8 mouse cellular contexts compared by ENCODE assay signal in genomic region chr19:30096186-30096585, GRCm38 (mm10).
A peak's percentile ranks its signal among the peaks of the same experiment; 100 is the strongest.
DNase-seq lines count a peak whose midpoint lies in the region; ATAC-seq and TF ChIP-seq lines count a peak whose summit lies in the region.
"Had no signal": no experiment of that assay in that cellular context is flagged by ENCODE, and none has a peak within 500 bp of the region (broad histone marks: within the 10 kb centered on the region; RNA-seq: fewer than 3 reads in every experiment).

No protein-coding gene starts in this region.

- no peak overlapping the region for H3K4me3 ChIP-seq in C2C12 (ENCODE audit: insufficient read depth, poor library complexity, severe bottlenecking)
- no peak overlapping the region for H3K4me3 ChIP-seq in limb, embryonic 14.5 days (replicated peaks; ENCODE audit: low read length)
- H3K4me3 ChIP-seq in cerebellum, adult 2 months (replicated peaks; ENCODE audit: insufficient read depth, low read depth, low read length), result no peak overlapping the region
- no peak overlapping the region for H3K4me3 ChIP-seq in heart, embryonic 11.5 days (ENCODE audit: low read depth, low read length)

- no peak overlapping the region for H3K27ac ChIP-seq in limb, embryonic 14.5 days (replicated peaks; ENCODE audit: low read depth, low read length)
- H3K27ac ChIP-seq in cerebellum, adult 2 months (ENCODE audit: insufficient read depth, low read length), result no peak overlapping the region
- no peak overlapping the region for H3K27ac ChIP-seq in heart, embryonic 11.5 days (ENCODE audit: low read depth, low read length)

- H3K36me3 ChIP-seq in C2C12 (ENCODE audit: control insufficient read depth, insufficient read depth), result peaks cover 77% of the 10 kb centered on the region
- peaks cover 56% of the 10 kb centered on the region for H3K36me3 ChIP-seq in limb, embryonic 14.5 days (ENCODE audit: control insufficient read depth, insufficient read depth, low read length)
- peaks cover 40% of the 10 kb centered on the region for H3K36me3 ChIP-seq in heart, embryonic 11.5 days (ENCODE audit: control insufficient read depth, insufficient read depth, low read length)

- TF ChIP-seq POLR2A in limb, embryonic 14.5 days (IDR thresholded peaks at IDR 0.05; ENCODE audit: borderline replicate concordance, extremely low read depth, insufficient read depth, insufficient read length), result no peak
- no peak for TF ChIP-seq POLR2A in cerebellum, adult 2 months (IDR thresholded peaks at IDR 0.05; ENCODE audit: borderline replicate concordance, insufficient read depth, low read length)

- H3K9me3 ChIP-seq in limb, embryonic 14.5 days (ENCODE audit: control insufficient read depth, low read length), result peaks cover 6% of the 10 kb centered on the region; the same call in 1 of the 2 replicates
- no peaks in the 10 kb centered on the region; the same call in 1 of the 2 replicates for H3K9me3 ChIP-seq in heart, embryonic 11.5 days (replicated peaks; ENCODE audit: control insufficient read depth, low read length)

- TF ChIP-seq CTCF in C2C12 (IDR thresholded peaks at IDR 0.05; ENCODE audit: control insufficient read depth, insufficient read depth, insufficient read length), result no peak
- no peak for TF ChIP-seq CTCF in cerebellum, adult 2 months (IDR thresholded peaks at IDR 0.05; ENCODE audit: borderline replicate concordance, insufficient read depth, low read depth, low read length)

- H3K9ac ChIP-seq in limb, embryonic 14.5 days (ENCODE audit: low read depth, low read length, severe bottlenecking), result no peak overlapping the region
- no peak overlapping the region for H3K9ac ChIP-seq in heart, embryonic 11.5 days (ENCODE audit: low read depth, low read length)

- H3K79me2 ChIP-seq in C2C12 (ENCODE audit: control insufficient read depth, insufficient read depth), result no peaks in the 10 kb centered on the region

- no peak overlapping the region for H3ac ChIP-seq in C2C12 (ENCODE audit: control insufficient read depth, insufficient read length, low read depth)

- peak; percentile 62; the same call in 1 of the 2 replicates for ATAC-seq in limb, embryonic 14.5 days (ENCODE audit: low FRiP score, low read depth)
- ATAC-seq in heart, embryonic 11.5 days (replicated peaks; ENCODE audit: insufficient number of reproducible peaks, low FRiP score, low TSS enrichment), result no peak

- 12% methylated on average over 3 of the region's 3 CpGs for WGBS in limb, embryonic 14.5 days
- WGBS in cerebellum, adult 2 months, result 52% methylated on average over 3 of the region's 3 CpGs
- 76% methylated on average over 3 of the region's 3 CpGs for WGBS in heart, embryonic 11.5 days (ENCODE audit: insufficient replicate concordance)

- DNase-seq in ES-CJ7 (ENCODE audit: low read depth, low spot score), result peak; percentile 31
- DNase-seq in fibroblast of lung, adult 2 months (ENCODE audit: low read depth), result peak; percentile 77
- no peak for DNase-seq in limb, embryonic 14.5 days (ENCODE audit: low spot score)
- DNase-seq in cerebellum, adult 2 months, result no peak
- DNase-seq in urinary bladder, postnatal 10 days (ENCODE audit: low spot score), result no peak
- DNase-seq: layer of hippocampus, adult 9-11 months had no signal

- no peaks in the 10 kb centered on the region for H3K4me1 ChIP-seq in limb, embryonic 14.5 days (ENCODE audit: control insufficient read depth, insufficient read depth, low read length)
- no peaks in the 10 kb centered on the region for H3K4me1 ChIP-seq in cerebellum, adult 2 months (ENCODE audit: control insufficient read depth, insufficient read depth, low read length)
- no peaks in the 10 kb centered on the region for H3K4me1 ChIP-seq in heart, embryonic 11.5 days (ENCODE audit: control insufficient read depth, insufficient read depth, low read length)

- H3K79me3 ChIP-seq in C2C12 (ENCODE audit: low read depth), result no peaks in the 10 kb centered on the region

- H3K27me3 ChIP-seq in C2C12 (ENCODE audit: control insufficient read depth, insufficient read depth, insufficient read length), result no peaks in the 10 kb centered on the region
- H3K27me3 ChIP-seq in limb, embryonic 14.5 days (ENCODE audit: control insufficient read depth, insufficient read depth, low read length), result no peaks in the 10 kb centered on the region
- no peaks in the 10 kb centered on the region for H3K27me3 ChIP-seq in cerebellum, adult 2 months (ENCODE audit: control insufficient read depth, insufficient read depth, low read length)
- no peaks in the 10 kb centered on the region for H3K27me3 ChIP-seq in heart, embryonic 11.5 days (ENCODE audit: control insufficient read depth, insufficient read depth, low read length)

- H3K4me2 ChIP-seq in limb, embryonic 14.5 days (replicated peaks; ENCODE audit: low read depth, low read length, severe bottlenecking), result no peak overlapping the region
- H3K4me2 ChIP-seq in heart, embryonic 11.5 days, result no peak overlapping the region

TF ChIP-seq in C2C12, 6 proteins besides CTCF, POLR2A, EP300 and RAD21:
- TF ChIP-seq USF1 (IDR thresholded peaks at IDR 0.05; ENCODE audit: low read depth) (peak; percentile 61), MAX (IDR thresholded peaks at IDR 0.05) (no peak)
TF ChIP-seq in C2C12: peak in this region for 1.

Comparison
In these comparisons a context has a peak if more than half of its experiments do, and no peak if none do; other contexts are left out.
1. DNase-seq: peak in ES-CJ7 (single experiment) and fibroblast of lung, adult 2 months (single experiment); none in limb, embryonic 14.5 days (single experiment), cerebellum, adult 2 months (0 of 2) and urinary bladder, postnatal 10 days (single experiment).